Mouse (Mus musculus) heart, embryonic 11.5 days (tissue): ENCODE results near the gene Grk1. TPM values are rescaled to one million over a fixed set of nuclear protein-coding genes. Genes with fewer than 3 reads are reported as not detected.

Experiments used
- ATAC-seq: fragments of 200-750 bp; cut with Nextera tagmentation; replicated peaks from 2 replicates; pipeline ENCODE4 v1.8.0; 2017; ENCODE audit warnings: moderate library complexity; ENCODE audit not compliant: insufficient number of reproducible peaks, low FRiP score, low TSS enrichment
- H3K27ac ChIP-seq: fragments of 300-500 bp; sonication (generic); 2 replicates; pipeline ENCODE4 v1.5.1; 2014; ENCODE audit warnings: mild to moderate bottlenecking, low read depth, low read length
- H3K27me3 ChIP-seq: fragments of 300-500 bp; sonication (generic); 2 replicates; pipeline ENCODE4 v1.6.1; 2014; ENCODE audit warnings: mild to moderate bottlenecking, low read length, mixed read lengths; ENCODE audit not compliant: control insufficient read depth, insufficient read depth
- H3K36me3 ChIP-seq: fragments of 300-500 bp; sonication (generic); 2 replicates; pipeline ENCODE4 v1.6.1; 2014; ENCODE audit warnings: mild to moderate bottlenecking, low read length, moderate library complexity, mixed read lengths; ENCODE audit not compliant: control insufficient read depth, insufficient read depth
- H3K4me1 ChIP-seq: fragments of 300-500 bp; sonication (generic); 2 replicates; pipeline ENCODE4 v1.6.1; 2014; ENCODE audit warnings: low read length; ENCODE audit not compliant: control insufficient read depth, insufficient read depth
- H3K4me2 ChIP-seq: fragments of 300-500 bp; sonication (generic); 2 replicates; pipeline ENCODE4 v1.6.1; 2014; ENCODE audit warnings: mild to moderate bottlenecking, moderate library complexity
- H3K4me3 ChIP-seq: fragments of 300-500 bp; sonication (generic); 2 replicates; pipeline ENCODE4 v1.5.1; 2014; ENCODE audit warnings: low read depth, low read length
- H3K9ac ChIP-seq: fragments of 300-500 bp; sonication (generic); 2 replicates; pipeline ENCODE4 v1.6.1; 2014; ENCODE audit warnings: mild to moderate bottlenecking, low read depth, low read length, moderate library complexity
- H3K9me3 ChIP-seq: fragments of 300-500 bp; sonication (generic); replicated peaks from 2 replicates; pipeline ENCODE4 v1.6.1; 2016; ENCODE audit warnings: low read length; ENCODE audit not compliant: control insufficient read depth
- WGBS: fragments of 180-500 bp; shearing (Covaris S2); extraction: QIAGEN DNeasy Blood & Tissue Kit; methylation state at CpG from one replicate; pipeline ENCODE4 v1.1.7; 2014; ENCODE audit not compliant: insufficient replicate concordance; 5-methylcytosine and 5-hydroxymethylcytosine counted together
- polyA plus RNA-seq: library from polyadenylated mRNA; unstranded; fragments of >200 nt; fragmentation: Nextera tagmentation; extraction: Ambion mirVana; gene quantifications from 2 replicates; pipeline ENCODE4 v1.2.1, GENCODE M21; 2014

Grk1 gene
- 0.04 and 0.06 TPM in 2 replicates for polyA plus RNA-seq

- no peak within 1 kb of the TSS for H3K9ac ChIP-seq
- H3K9me3 ChIP-seq: no peaks in the 10 kb centered on the region
- no peaks in the 10 kb centered on the region for H3K36me3 ChIP-seq
- WGBS: 70% methylated on average over 5 of the region's 5 CpGs
- H3K27me3 ChIP-seq: no peaks in the 10 kb centered on the region
- H3K4me3 ChIP-seq: no peak within 1 kb of the TSS
- H3K27ac ChIP-seq: no peak within 1 kb of the TSS
- ATAC-seq: no peak
- H3K4me1 ChIP-seq: no peaks in the 10 kb centered on the region
- no peak within 1 kb of the TSS for H3K4me2 ChIP-seq
Measured at GRCm38 (mm10) chr8:13404666-13405131, at the start of gene Grk1. Gene Grk1 (plus strand): TSS chr8:13405081.

GRCm38 (mm10) chr8:13356221-13356620, 48.7 kb upstream of the Grk1 start:
- H3K9ac ChIP-seq: no peak overlapping the region
- no peaks in the 10 kb centered on the region for H3K27me3 ChIP-seq
- 89% methylated on average over 6 of the region's 6 CpGs for WGBS
- no peak for ATAC-seq
- peaks cover 14% of the 10 kb centered on the region for H3K4me1 ChIP-seq
- no peaks in the 10 kb centered on the region for H3K9me3 ChIP-seq
- H3K4me2 ChIP-seq: no peak overlapping the region
- no peak overlapping the region for H3K4me3 ChIP-seq
- H3K27ac ChIP-seq: no peak overlapping the region
- H3K36me3 ChIP-seq: peaks cover 51% of the 10 kb centered on the region

GRCm38 (mm10) chr8:13356681-13357080, 48.2 kb upstream of the Grk1 start:
- H3K4me2 ChIP-seq: no peak overlapping the region
- no peak overlapping the region for H3K27ac ChIP-seq
- peaks cover 52% of the 10 kb centered on the region for H3K36me3 ChIP-seq
- H3K9me3 ChIP-seq: 0 out of 2 replicates have a peak, but pooled peaks cover 2% of the 10 kb centered on the region
- WGBS: 77% methylated on average over 10 of the region's 10 CpGs
- peaks cover 11% of the 10 kb centered on the region for H3K4me1 ChIP-seq
- H3K9ac ChIP-seq: no peak overlapping the region
- no peaks in the 10 kb centered on the region for H3K27me3 ChIP-seq
- H3K4me3 ChIP-seq: no peak overlapping the region
- no peak for ATAC-seq

DNA sequence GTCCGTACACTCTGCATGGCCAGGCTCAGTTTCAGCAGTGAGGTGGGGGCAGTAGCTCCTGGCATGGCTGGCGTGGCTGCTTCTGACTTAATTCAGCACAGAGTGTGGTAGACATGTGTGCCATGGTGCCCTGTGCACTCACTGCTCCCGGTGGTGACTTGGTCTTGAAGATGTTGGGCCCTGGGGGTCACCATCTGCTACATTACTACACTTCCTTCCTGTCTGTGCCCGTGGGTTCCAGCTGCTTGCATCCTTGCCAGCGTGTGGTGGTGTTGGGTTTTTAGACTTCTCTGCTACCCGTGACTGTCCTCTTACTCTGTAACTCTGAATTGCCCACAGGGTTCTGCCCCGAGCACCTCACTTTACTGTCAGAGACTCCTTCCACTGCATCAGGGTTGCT, 44.7 kb upstream of the Grk1 start:
- no peak for ATAC-seq
- peaks cover 63% of the 10 kb centered on the region for H3K36me3 ChIP-seq
- peaks cover 2% of the 10 kb centered on the region; the same call in 1 of the 2 replicates for H3K4me1 ChIP-seq
- H3K4me3 ChIP-seq: no peak overlapping the region
- WGBS: 89% methylated on average over 7 of the region's 7 CpGs
- 0 out of 2 replicates have a peak, but pooled peaks cover 2% of the 10 kb centered on the region for H3K9me3 ChIP-seq
- H3K27ac ChIP-seq: no peak overlapping the region
- no peak overlapping the region for H3K9ac ChIP-seq
- H3K27me3 ChIP-seq: no peaks in the 10 kb centered on the region
- H3K4me2 ChIP-seq: no peak overlapping the region

DNA sequence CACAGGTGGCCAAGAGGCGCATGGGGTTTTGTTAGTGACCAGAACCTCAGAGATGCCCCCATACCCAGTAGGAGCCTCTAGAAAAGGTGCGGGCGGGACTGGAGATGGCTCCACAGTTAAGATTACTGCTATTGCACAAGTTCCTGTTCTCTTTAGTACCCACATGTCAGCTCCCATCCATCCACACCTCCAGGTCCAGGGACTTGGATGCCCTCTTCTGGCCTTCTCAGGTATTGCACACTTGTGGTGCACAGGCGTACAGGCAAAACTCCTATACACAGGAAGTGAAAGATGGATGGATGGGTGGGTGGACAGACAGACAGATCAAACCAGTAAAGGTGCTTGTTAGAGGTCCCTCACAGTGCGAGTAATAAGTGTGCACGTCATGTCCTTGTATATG, 43.0 kb upstream of the Grk1 start:
- 96% methylated on average over 6 of the region's 6 CpGs for WGBS
- no peak overlapping the region for H3K9ac ChIP-seq
- H3K4me1 ChIP-seq: no peaks in the 10 kb centered on the region
- 0 out of 2 replicates have a peak, but pooled peaks cover 2% of the 10 kb centered on the region for H3K9me3 ChIP-seq
- no peak for ATAC-seq
- H3K27me3 ChIP-seq: no peaks in the 10 kb centered on the region
- H3K4me2 ChIP-seq: no peak overlapping the region
- H3K36me3 ChIP-seq: peaks cover 63% of the 10 kb centered on the region
- no peak overlapping the region for H3K4me3 ChIP-seq
- no peak overlapping the region for H3K27ac ChIP-seq

- no peak overlapping the region for H3K9ac ChIP-seq
- no peaks in the 10 kb centered on the region for H3K9me3 ChIP-seq
- no peak for ATAC-seq
- H3K36me3 ChIP-seq: peaks cover 57% of the 10 kb centered on the region
- no peak overlapping the region for H3K27ac ChIP-seq
- no peak overlapping the region for H3K4me3 ChIP-seq
- WGBS: 85% methylated on average over 8 of the region's 8 CpGs
- H3K4me1 ChIP-seq: no peaks in the 10 kb centered on the region
- H3K4me2 ChIP-seq: no peak overlapping the region
- no peaks in the 10 kb centered on the region for H3K27me3 ChIP-seq
Measured at GRCm38 (mm10) chr8:13373151-13373662, 31.7 kb upstream of the Grk1 start.

DNA sequence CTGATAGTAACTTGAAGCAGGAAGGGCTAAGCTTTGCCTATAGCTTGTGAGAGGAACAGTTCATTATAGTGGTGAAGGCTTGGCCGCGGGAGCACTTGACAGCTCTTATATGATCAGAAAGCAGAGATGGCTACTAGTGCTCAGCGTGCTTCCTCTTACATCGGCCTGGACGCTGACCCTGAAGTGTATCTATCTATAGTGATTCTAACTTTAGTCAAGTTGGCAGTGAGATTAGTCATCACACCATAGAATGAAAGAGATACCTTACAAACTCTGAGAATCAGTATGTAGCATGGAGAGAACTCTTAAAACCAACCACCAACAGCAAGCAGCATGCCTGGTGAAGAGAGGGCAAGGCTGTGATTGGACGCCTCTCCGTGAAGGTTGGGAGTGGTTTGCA, 23.3 kb upstream of the Grk1 start:
- no peak for ATAC-seq
- no peaks in the 10 kb centered on the region for H3K9me3 ChIP-seq
- no peaks in the 10 kb centered on the region for H3K4me1 ChIP-seq
- no peak overlapping the region for H3K4me2 ChIP-seq
- no peak overlapping the region for H3K27ac ChIP-seq
- H3K36me3 ChIP-seq: peaks cover 14% of the 10 kb centered on the region
- no peaks in the 10 kb centered on the region for H3K27me3 ChIP-seq
- WGBS: 66% methylated on average over 7 of the region's 7 CpGs
- no peak overlapping the region for H3K9ac ChIP-seq
- no peak overlapping the region for H3K4me3 ChIP-seq

DNA sequence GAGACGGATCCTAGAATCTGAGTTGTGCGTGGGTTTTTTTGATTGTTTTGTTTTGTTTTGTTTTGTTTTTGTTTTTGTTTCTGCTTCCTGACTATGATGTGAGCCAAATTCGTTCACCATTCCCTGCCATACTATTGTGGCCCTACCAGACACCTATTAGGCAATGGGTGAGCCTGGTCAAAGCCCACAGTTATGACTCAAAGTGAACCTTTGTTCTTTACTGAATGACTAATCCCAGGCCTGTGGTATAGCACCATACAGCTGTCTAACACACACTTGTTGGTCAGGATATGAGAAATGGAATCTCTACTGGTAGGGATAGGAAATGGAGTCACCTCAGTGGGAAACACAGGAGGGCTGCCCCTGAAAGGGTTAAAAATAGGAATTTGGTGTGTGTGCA, 22.3 kb upstream of the Grk1 start:
- Histone ChIP-seq H3K9ac (no peak overlapping the region), H3K9me3 (no peaks in the 10 kb centered on the region), H3K4me1 (no peaks in the 10 kb centered on the region), H3K4me2 (no peak overlapping the region), H3K4me3 (no peak overlapping the region), H3K27me3 (no peaks in the 10 kb centered on the region), H3K36me3 (peaks cover 14% of the 10 kb centered on the region), H3K27ac (no peak overlapping the region)
- WGBS: 86% methylated on average over 3 of the region's 3 CpGs
- no peak for ATAC-seq

DNA sequence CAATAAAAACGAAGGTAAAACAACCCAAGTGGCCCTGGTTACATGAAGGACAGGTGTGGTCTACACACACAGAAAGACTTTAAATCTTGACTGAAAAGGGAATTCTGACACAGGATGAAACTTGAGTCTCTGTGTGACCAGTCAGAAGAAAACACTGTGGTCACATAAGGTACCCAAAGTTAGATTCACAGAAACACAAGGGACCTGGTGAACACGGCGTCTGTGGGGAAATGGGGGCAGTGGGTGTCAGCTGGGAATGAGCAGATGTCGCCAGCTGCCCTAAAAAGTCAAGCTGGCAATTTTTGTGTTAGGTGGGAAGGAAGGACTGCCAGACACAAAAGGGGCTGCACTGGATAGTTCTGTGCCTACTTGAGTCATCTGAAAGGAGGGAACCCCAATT, 21.9 kb upstream of the Grk1 start:
- no peaks in the 10 kb centered on the region for H3K4me1 ChIP-seq
- H3K27ac ChIP-seq: no peak overlapping the region
- no peaks in the 10 kb centered on the region for H3K9me3 ChIP-seq
- ATAC-seq: no peak
- no peak overlapping the region for H3K4me3 ChIP-seq
- no peaks in the 10 kb centered on the region for H3K27me3 ChIP-seq
- H3K4me2 ChIP-seq: no peak overlapping the region
- peaks cover 14% of the 10 kb centered on the region for H3K36me3 ChIP-seq
- 96% methylated on average over 4 of the region's 4 CpGs for WGBS
- no peak overlapping the region for H3K9ac ChIP-seq
